Mouse (Mus musculus) cerebellum, postnatal 25 days (tissue): ENCODE data around the gene Lrrc8a.
A peak's percentile ranks its signal among the peaks of the same experiment; 100 is the strongest.

Experiments
- DNase-seq, 2 experiments: peaks; one replicate each; pipeline ENCODE4 v3.0.0; 2021; ENCODE audit warnings: mixed read lengths in 2 of 2

Lrrc8a gene

DNA sequence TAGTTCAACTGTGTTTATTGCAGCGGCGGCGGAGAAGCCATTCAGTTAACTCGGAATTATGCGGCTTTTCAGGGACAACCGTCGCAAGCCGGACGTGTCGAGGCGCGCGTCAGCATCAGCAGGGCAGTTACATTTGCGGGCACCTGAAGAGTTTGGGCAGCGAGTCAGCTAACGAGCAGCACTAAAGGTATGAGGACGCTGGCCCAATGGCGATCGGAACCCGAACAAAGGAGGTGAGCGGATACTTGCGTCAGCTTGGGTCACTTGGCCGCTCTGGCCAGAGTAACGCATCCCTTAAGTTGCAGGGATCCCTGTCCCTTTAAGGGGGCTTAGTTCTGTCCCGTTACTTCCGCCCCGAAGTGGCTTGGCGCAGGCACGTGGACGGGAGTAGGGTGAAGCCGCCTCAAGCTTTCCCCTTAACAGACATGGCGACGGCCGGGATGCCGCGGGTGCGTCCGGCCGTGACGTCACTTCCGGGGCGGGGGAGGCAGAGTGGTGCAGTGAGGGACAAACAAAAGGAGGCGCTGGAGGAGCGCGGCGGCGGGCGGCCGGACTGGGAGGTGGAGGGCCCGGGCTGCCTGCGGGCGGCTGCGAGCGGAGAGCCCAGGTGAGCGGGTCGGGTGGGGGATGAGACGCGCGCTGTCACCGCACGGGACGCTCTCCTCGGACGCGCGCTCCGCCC is at the start of gene Lrrc8a:
Gene Lrrc8a, plus strand, starts transcription at position 517 of the 682 bp plus-strand sequence.
- DNase-seq = peak; percentile 100

DNA sequence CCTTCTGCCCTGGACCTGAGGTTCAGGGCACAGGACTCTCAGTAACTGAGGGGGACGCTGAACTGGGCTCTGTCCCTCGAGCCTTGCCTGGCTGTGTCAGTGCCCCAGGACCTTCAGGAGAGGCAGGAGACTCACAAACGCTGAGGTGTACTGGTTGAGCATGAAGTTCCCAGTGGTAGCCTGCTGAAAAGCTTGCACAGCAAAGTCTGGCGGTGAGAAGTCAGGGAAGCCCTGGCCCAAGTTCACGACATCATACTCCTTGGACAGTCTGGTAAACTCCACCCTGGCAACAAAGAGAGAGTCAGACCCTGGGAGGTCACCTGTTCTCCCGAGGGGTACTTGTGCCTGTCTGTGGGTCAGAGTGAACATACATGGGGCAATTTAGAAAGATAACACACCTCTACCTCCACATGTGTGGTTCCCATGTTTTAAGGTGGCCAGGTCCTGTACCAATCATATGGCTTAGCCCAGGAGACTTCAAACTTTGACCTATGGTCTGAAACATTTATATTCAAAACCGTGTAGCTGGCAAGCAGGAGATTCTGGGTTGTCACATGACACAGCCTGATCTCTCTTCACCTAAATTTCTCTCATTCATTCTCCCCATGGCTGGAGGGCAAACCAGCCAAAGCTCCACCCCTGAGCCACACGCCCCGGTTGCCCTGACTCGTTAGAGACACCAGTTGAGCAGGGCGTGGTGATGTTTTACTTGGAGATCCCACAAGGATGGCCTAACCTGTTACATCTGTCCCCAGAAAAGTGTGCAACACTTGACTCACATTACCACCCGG is 45.5 kb upstream of the Lrrc8a start:
- DNase-seq = no peak

DNA sequence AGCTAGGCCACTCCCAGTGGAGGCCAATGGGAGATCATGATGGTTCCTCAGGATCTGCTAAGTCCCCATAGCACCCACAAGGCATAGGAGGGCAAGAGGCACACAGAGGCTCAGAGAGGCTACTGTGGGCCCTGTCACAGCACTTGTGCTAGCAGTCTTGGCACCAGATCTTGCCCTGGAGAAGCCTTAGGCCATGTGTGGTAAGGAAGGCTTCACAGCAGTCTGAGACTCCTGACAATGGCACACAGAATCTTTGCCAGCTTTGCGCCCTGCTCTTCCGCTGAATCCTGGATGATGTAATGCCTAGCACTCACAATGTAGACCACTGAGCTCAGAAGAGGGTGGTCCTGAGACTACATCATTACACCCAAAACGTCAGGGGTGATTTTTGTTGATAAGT is 42.9 kb upstream of the Lrrc8a start:
- no peak for DNase-seq

DNA sequence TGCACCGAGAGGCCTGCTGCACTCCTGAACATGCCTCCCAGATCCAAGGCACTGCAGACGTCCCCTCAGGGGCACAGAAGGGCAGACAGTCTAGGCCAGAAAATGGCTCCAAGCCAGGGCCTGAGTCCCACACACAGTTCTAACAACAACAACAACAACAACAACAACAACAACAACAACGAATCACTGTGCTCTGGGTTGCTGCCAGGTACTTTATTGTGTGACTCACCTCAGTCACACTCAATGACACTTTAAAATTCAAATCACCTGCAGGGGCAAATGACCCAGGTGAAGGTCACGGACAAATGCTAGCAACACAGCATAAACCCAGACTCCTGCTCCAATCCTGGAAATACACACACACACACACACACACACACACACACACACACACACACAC is 39.5 kb upstream of the Lrrc8a start:
- DNase-seq = no peak

DNA sequence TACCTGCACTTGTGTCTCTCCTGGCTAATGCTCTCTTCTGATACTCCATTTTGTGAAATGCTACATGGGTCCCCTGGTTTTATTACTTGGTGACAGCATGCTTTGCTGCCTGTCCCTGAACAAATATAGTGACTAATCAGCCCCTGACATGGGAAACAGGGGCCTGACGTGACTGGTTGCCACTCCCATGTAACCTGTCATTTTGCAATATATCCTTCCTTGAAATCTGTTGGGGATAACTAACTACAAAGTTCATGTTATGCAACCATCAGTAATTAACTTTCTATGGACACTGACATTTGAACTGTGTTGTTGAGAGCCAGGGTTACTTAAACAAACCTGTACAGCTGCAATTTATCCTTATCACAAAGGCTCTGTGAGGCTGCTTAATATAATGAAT is 37.5 kb upstream of the Lrrc8a start:
- DNase-seq = no peak

DNA sequence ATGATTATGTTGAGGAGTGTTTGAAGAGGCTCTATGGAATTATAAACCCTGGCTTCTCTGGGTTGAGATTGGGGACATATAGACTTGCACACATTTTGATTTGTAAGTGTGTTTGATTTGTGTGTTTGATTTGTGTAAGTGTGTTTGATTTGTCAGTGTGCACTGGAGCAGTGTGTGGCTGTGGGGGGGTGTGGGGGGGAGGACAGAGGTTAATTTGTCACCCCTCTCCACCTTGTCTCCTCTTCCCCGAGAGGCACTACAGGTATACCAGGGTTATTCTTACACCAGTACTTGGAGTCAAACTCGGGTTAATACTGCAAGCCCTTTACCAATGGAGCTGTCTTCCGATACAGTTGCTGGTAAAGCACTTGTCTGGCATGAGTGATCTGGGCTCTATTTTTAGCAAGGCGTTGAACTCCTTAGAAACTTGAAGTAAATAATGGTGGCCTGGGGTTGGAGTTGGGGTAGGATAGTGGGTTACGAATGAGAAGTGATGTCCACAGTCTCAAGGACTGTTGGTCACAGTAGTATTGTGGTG is 37.1 kb upstream of the Lrrc8a start:
- no peak for DNase-seq

DNA sequence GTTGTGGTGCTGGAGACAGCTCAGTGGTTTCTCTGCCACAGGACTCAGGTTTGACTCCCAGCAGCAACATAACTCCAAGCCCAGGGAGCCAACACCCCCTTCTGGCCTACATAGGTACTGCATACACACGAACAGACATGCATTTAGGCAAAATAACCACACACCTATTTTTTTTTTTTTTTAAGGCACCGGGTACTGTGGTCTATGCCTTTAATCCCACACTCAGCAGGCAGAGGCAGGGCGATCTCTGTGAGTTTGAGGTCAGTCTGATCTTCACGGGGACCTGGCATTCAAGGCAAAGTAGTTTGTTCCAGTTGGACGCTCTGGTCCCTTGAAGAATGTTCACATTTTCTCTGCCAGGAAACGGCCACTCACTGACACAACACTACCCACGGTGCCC is 34.1 kb upstream of the Lrrc8a start:
- DNase-seq = peak in 1 of 2 experiments; percentile 48

DNA sequence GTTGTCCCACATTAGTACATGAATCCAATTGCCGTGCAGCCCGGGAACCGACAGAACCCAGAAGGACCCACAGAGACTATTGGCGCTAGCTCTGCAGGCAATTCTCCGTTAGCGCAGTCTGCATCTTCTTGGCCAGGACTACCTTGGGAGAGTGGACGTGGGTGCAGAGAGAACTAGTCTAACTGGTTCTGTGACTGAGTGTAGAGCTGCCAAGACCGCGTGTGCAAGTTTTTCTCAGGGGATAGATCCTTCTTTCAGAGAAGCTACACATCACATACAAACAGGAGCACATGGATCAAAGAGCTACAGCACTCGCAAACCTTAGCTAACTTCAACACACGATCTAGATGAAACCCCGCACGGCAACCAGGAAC is 32.3 kb upstream of the Lrrc8a start:
- peak in 1 of 2 experiments; percentile 50 for DNase-seq

DNA sequence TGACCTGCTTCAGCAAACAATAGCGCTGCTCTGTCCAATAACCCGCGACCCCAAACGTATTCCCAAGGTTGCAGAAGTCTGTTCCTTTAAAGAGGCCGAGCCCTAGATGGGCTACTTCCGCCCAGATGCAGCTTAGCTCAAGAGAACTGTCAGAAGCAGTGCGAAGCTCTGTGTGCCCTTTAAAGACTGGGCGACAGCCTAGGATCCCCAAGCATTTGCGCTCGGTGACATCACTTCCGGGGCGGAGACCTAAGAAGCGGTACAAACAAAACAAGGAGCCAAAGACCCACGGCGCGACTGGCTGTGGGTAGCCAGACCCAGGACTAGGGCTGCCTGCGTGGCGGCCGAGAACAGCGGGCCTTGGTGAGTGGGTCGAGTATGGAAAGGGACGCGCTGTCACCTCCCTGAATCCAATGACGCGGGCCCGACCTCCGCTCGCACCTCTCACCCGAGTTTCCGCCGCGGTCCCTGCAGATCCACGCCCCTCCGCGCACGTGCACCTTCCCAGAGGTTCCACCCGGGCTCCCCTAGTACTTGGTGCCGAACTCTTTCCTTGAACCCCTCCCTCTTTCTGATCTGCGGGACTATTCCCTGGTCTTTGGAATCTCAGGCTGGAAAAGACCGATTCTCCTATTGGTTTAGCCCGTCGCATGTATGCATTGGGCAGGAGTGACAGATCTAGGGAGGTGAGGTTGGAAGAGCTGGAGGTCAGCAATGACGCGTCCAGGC is 31.7 kb upstream of the Lrrc8a start, which contains the start of gene Kyat1:
Gene Kyat1, minus strand, starts transcription at position 219 of the 729 bp plus-strand sequence.
- peak; percentile 94 to 95 for DNase-seq

DNA sequence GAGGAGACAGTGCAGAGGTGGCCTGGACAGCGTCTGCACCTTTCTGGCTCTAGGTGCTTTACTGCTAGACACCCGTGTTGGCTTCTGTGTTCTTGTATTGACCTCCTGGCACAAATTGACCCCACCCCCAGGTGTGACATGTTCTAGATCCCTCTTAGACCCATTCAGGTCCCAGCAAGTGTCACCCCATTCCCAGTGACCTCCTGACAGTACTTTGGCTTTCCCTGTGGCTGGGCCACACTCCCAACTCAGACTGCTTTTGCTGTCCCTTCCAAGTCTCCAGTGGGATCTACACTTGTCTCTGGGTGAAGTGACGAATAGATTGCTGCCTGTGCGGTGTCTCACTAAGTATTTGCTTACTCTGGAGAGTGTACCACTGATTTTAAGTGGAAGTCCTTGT is 30.1 kb upstream of the Lrrc8a start:
- no peak for DNase-seq

DNA sequence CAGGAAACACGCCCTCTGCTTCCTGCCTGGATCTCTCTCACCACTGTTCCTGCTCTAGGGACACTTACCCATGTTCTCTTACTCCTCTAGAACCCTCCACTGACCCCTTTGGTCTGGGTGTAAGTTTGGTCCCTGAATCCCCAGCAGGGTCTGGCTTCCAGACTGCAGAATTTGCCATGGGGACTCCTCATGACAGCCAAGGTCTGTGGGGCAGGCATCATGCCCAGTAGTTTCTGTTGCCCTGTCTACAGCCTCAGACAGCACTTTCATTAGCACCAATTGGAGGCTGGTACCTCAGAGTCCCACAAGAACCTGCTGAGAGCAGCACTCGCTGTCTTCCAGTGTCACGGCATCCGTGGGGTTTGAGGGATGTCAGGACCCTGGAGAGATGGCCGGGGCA is 29.6 kb upstream of the Lrrc8a start:
- DNase-seq = no peak

DNA sequence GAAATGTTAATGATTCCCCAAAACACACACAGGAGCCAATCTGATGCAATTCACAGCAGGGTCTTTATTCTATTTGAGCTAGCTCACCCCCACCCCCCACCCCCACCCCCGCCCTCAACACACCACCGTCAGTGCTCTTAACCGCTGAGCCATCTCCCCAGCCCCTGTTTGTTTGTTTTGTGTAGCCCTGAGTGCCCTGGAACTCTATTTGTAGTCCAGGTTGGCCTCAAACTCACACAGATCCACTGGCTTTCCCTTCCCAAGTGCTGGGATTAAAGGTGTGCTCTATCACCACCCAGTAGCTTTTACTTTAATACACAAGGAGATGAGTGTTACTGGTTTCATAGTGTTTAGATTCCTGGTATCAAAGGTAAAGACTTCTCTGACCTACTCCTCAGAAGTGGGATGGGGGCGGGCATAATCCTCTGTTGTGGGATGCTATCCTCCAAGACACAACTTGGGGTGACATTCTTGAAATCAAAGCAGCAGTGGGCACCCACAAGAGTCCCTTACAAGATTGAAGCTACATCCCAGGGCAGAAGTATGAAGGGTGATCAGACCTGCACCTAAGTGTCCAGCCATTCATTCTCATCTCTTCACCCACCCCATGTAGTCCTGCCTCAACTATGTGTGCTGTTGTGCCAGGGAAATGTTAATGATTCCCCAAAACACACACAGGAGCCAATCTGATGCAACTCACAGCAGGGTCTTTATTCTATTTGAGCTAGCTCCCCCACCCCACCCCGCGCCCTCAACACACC is 25.9 kb upstream of the Lrrc8a start:
- no peak for DNase-seq

DNA sequence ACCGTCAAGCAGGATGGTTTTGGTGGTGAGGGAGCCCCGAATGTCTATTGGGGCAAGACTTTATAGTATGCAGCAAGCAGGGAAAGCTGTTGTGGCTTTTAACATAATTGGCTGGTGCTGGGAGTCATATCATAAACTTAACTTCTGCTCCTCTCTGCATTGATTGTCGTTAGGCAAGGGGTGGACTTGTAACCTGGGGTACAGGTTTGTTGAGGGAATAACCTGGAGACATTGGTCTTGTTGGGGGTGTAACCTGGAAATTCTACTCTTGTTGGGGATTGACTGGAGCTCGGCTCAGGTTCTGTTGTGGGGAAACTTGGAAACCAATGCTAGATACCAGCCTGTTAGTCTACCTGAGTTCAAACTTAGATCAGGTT is 25.4 kb upstream of the Lrrc8a start:
- no peak for DNase-seq

DNA sequence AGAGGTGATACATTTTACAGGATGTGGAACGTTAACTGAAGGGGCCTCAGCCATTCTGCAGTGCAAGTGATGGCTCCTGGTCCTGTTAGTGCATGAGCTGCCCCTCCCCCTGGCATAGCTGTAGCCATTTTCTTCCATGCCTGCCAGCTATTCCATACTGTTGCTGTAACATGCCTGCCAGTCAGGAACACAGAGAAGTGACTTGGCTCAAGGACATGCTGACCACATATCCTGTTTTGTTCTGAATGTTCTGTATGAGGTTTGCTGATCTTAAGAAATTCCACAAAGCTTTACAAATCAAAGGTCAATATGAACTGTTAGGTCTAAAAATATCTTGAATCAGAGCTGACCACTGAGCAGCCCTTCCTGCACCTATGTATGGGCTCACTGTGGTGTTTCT is 24.6 kb upstream of the Lrrc8a start:
- no peak for DNase-seq

DNA sequence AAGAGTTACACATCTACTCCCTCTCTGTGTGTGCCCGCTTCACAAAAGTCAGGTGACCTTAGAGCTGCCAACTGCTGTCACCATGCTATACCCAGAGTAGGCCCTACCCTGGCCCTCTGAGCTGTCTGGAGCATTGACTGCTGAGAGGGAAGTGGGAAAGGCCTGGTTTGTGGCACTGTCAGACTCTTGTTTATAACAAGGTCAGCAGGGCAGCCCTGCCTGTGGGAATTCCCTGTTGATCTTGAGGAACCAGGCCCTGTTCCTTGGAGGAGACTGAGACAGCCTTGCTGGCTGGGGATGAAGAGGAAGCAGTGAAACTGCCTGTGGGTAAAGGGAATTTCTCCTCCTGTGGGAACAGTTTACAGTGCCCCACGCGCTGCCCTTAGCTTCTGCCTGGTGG is 22.8 kb upstream of the Lrrc8a start:
- DNase-seq = no peak

DNA sequence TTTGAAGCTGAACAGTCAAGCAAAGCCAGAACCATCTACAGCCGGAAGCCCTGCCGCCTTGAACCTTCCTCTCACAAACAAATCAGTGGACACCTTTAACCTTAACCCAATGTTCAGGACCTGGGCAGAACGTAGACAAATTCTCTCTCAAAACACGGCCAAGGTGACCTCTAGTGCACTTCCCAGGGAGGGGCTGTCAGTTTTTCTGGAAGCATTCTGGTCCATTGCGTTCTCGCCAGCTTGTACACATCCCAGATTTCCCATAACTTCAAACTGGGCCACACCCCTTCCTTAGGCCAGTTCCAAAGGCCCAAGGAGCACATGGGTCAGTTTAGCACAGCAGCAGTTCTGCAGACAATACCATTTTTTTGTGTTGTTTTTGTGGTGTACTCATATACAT is 22.0 kb upstream of the Lrrc8a start:
- no peak for DNase-seq

DNA sequence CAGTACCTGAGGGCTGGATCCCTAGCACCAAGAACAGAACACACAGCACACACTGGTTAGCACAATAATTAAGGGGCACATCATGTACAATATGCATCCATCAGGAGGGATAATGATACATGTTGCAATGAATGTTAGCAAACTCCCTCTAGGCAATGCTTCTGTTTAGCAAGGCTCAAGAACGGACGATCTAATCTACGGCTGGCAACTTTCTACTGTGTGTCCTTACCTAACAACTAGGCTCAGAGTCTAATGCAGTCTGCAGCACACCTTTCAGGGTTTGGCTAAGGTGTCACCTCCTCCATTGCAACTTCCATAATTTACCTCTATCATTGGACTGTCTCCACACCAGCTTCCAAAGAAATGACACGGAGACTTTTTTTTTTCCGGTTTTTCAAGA is 21.2 kb upstream of the Lrrc8a start:
- DNase-seq = no peak

DNA sequence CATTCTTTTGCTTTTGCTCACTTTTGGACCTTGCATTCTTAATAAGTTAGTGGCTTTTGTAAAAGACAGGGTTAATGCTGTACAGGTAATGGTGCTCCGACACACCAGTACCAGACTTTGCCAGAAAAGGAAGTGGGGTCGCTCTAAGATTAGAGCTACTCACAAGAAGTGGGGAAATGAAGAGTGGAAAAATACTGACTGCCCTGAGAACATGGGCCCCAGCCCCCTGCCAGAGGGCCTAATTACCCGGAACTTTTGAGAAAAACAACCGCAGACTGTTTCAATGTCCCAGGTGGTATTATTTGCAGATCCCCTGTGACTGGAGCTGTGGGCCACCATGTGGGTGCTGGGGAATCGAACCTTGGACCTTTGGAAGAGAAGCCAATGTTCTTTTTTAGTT is 1.9 kb upstream of the Lrrc8a start:
- DNase-seq = no peak

DNA sequence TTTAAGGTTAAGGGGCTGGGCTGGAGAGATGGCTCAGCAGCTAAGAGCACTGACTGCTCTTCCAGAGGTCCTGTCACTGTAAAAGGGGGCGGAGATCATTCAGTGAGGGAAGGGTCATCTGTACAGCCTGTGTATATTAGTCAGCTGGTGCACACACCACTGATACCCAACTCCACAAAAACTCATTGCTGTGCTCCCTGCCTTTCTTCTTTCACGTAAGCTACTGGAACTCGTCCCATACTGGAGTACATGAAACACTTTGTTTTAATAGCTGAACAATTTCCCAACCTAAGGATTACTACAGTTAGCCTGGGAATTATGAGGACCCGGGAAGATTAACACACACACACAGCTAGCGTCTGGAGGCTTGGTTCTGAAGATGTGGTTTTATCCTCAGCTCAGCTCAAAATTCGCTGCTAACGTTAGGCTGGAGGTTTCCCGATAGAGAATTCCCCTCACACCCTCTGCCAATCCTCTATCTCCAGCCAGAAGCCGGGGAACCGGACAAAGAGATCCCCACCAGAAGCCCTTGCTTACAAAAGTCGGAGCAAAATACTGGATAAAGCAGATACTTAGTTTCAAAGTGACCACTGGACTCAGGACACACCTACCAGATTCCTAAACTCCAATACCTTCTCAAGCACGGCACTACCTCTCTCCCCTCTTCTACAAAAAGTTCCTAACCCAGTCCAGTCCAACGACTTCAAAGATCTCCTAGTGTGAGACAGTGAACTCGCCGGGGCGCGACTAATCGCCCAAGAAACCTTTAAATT is 903 bp upstream of the Lrrc8a start:
- no peak for DNase-seq

DNA sequence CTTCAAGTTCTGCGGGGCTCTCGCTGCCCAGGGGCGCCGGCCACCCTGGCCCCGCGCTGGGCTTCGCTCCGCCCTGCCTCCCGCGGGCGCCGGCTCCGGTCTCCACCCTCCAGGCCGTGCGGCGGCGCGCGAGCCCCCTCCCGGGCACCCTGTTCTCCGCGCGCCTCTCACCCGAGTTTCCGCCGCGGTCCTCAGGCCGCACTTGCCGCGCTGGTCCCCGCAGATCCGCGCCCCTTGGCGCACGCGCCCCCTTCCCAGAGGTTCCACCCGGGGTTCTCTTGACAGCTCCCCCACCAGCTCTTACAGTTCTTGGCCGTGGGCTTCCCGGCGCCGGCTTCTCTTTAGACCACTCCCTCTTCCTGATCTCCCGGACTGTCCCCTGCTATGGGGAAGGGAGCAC is 366 bp downstream of the Lrrc8a start:
- DNase-seq = no peak

DNA sequence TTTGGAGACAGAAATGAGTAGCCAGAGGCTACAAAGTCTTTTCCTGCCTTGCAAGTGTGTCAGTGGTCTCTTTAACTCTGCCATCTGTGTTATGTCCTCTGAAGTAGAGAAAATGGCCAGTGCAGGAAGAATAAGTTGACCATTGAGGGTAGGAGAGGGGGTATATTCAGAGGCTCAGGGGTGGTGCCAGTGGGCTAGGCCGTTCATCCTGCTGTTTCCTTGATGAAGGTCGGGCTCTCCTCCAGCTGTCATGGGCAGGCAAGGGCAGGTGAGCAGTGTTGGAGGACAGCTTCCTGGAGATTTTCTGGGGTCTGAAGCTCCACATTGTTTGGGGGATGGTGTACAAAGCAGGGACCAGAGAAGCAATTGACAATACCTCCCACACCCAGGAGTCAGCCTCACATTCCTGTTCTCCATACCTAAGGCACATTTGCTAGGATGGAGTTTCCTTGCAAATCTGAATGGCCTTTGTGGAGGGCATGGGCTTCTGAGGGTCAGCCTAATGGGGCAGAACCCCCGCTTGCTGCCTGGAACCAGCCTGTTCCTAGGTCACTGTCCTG is 1.5 kb downstream of the Lrrc8a start:
- DNase-seq = no peak

DNA sequence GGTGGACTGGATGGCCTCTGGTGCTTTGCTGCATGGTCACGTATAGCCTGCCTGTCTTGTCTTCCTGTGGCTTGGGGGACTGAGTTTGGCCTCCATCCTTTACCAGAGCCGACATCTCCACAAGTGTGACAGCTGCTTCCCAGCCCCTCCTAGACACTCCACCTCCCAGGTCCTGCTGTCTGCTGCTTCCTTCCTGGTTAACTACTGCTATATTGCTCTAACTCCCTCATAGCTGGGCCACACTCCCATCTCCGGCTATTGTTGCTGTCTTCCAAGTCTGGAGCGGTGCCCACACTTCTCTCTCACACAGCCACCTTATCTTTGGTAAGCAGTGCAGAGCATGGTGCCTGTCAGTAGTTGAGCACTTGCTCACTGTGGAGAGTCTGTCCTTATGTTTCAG is 2.3 kb downstream of the Lrrc8a start:
- DNase-seq = peak in 1 of 2 experiments; percentile 29
